Mouse (Mus musculus) E14TG2a.4 (cell line): Measurements from ENCODE around the gene Myo5a.

Experiments
- CTCF ChIP-seq: conservative IDR thresholded peaks from 2 replicates; pipeline ENCODE4 v1.5.1; 2014; ENCODE audit warnings: low read length
- POU5F1 ChIP-seq: IDR thresholded peaks from 2 replicates; pipeline ENCODE4 v1.6.1; 2014; ENCODE audit warnings: low read length, borderline replicate concordance

DNA sequence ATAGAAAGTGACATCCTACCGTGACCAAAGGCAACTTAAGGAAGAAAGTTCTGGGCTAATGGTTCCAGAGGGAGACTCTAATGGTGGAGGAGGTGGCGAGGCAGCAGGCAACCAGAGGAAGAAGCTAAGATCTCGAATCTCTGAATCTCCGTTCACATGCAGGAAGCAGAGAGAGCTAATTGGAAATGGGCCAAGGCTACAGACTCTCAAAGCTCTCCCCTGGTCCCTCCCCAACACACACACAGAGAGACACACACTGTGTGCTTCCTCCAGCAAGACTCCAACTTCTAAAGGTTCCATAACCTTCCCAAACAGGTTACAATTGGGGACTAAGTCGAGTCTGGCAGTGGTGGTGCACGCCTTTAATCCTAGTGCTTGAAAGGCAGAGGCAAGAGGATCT, 199.6 kb downstream of the Myo5a start:
- TF ChIP-seq CTCF (no peak), POU5F1 (no peak)
